Mouse (Mus musculus): ENCODE data around the gene Hes7. TPM values are rescaled to one million over a fixed set of nuclear protein-coding genes. Genes with fewer than 3 reads are reported as not detected.

The Hes7 gene
- total and polyA plus RNA-seq, 3 experiments, result 0.04 TPM; not detected in 2

DNA sequence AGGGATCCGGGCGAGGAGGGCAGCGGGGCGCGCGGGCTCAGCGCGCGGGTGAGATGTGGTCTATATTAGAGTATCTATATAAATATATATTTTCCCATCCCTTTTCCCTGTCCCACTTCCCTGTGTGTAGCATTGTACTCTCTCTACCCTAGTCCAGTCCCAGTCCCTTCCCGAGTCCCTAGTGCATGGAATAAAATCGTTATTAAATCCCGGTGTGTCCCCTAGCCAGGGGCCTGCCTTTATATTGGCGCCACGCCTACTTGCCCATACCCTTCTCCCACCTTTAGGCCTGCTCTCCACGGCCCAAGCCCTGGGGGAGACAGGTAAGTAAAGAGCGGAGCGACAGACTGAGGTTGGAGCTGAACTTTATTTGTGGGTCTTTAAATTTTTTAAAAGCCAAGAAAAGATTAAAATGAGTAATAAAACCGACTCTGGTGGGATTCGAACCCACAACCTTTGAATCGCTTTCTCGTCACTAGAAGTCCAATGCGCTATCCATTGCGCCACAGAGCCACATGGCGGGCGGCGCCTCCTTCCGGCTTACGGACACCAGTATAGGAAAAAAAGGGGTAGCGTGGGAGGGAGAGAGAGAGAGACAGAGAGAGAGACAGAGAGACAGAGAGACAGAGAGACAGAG is 3.0 kb downstream of the Hes7 start (continued):
- TF ChIP-seq MAZ (IDR thresholded peaks at IDR 0.05; ENCODE audit: low read depth, low read length) (peak; percentile 87), ZMIZ1 (IDR thresholded peaks at IDR 0.05; ENCODE audit: low read depth, low read length) (no peak), JUND (conservative IDR thresholded peaks at IDR 0.05; ENCODE audit: low read depth, low read length) (no peak), MAFK (IDR thresholded peaks at IDR 0.05; ENCODE audit: insufficient replicate concordance, low read length) (peak; percentile 95), RAD21 (IDR thresholded peaks at IDR 0.05; ENCODE audit: low read depth, low read length) (no peak), NRF1 (IDR thresholded peaks at IDR 0.05; ENCODE audit: low read depth, low read length) (peak; percentile 53; the same call in 1 of the 2 replicates), MAX (IDR thresholded peaks at IDR 0.05; ENCODE audit: low read length) (no peak; the same call in none of the 2 replicates), ZNF384 (IDR thresholded peaks at IDR 0.05; ENCODE audit: low read depth, low read length) (peak; percentile 65)

DNA sequence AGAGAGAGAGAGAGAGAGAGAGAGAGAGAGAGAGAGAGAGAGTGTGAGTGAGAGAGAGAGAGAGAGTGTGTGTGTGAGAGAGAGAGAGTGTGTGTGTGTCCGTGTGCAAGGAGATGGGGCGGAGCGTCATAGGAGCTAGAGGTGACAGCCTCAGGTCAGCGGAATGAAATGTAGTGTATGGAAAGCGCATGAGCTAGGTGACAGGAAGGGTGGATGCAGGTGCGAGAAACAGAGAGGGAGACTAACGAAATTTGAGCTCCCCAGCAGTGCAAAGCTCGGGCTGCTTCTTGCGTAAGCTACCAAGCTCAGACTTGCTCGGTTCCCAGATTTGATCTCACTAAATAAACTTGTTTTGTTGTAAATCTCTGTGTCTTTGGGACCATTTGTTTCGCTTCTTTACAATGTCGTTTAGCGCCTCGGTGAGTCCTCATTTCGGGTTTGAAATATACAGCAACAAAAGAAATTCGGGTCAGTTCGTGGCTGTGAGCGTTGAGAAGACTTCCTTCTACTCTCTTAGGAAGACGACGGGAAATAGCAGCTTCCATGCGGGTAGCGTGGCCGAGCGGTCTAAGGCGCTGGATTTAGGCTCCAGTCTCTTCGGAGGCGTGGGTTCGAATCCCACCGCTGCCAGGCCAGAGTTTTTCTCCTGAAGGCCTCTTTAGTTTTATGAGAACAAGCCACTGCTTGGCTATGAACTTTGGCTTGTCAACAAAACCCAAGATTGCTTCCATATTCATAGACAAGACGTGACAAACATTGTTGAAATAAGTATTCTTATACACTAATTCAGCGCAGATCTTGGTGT is 3.7 kb downstream of the Hes7 start:
- Histone ChIP-seq H3K27me3 (replicated peaks) (peaks cover 66% of the 10 kb centered on the region), H3K9ac (ENCODE audit: insufficient read depth, low read depth) (peak overlapping the region; percentile 75), H3K4me1 (ENCODE audit: control insufficient read depth in 1 of 2, insufficient read depth in 2 of 2) (peaks cover 3 to 45% of the 10 kb centered on the region in 2 experiments), H3K27ac (ENCODE audit: insufficient read depth, low read depth) (peak overlapping the region; percentile 65), H3K79me2 (replicated peaks; ENCODE audit: control insufficient read depth, extremely low read depth, insufficient read depth, poor library complexity, severe bottlenecking) (no peaks in the 10 kb centered on the region), H3K4me3 (replicated peaks in 1 of 3; ENCODE audit: low read depth in 2 of 3, low read length in 2 of 3, poor library complexity in 1 of 3) (peak overlapping the region; percentile 68 to 97 (median 69)), H3K36me3 (replicated peaks in 1 of 2; ENCODE audit: control insufficient read depth in 1 of 2, insufficient read depth in 1 of 2, low read length in 1 of 2) (no peaks in the 10 kb centered on the region), H3K9me3 (replicated peaks; ENCODE audit: low read length) (no peaks in the 10 kb centered on the region), H3K4me2 (ENCODE audit: insufficient read depth, low read depth, poor library complexity, severe bottlenecking) (peak overlapping the region; percentile 23; the same call in 1 of the 2 replicates)
- in situ Hi-C loops (cut with MboI; ENCODE audit: low pct_ligation_motif_present, low pct_unique_long_range_greater_than_20kb, low sequenced_read_pairs), result no loop called here
- DNase-seq (ENCODE audit: extremely low read depth), result peak; percentile 97
- dilution Hi-C loops (cut with MboI; ENCODE audit: extremely low pct_ligation_motif_present, extremely low pct_unique_long_range_greater_than_20kb, low sequenced_read_pairs), result no loop called here
- TF ChIP-seq MEF2A (IDR thresholded peaks at IDR 0.05; ENCODE audit: borderline replicate concordance, low read depth, low read length) (0 out of 2 replicates have a peak, but pooled peaks have one; percentile 5), HCFC1 (IDR thresholded peaks at IDR 0.05; ENCODE audit: low read depth, low read length) (no peak), SMC3 (IDR thresholded peaks at IDR 0.05; ENCODE audit: low read depth, low read length) (peak; percentile 26; the same call in 1 of the 2 replicates), CHD1 (IDR thresholded peaks at IDR 0.05; ENCODE audit: low read depth, low read length) (no peak), KAT2A (IDR thresholded peaks at IDR 0.05; ENCODE audit: insufficient replicate concordance, low read length) (peak; percentile 70; the same call in 1 of the 2 replicates), RCOR1 (conservative IDR thresholded peaks at IDR 0.05; ENCODE audit: low read depth, low read length) (no peak), MAZ (IDR thresholded peaks at IDR 0.05; ENCODE audit: low read depth, low read length) (no peak), MAFK (IDR thresholded peaks at IDR 0.05; ENCODE audit: insufficient replicate concordance, low read length) (peak; percentile 92), ZNF384 (IDR thresholded peaks at IDR 0.05; ENCODE audit: low read depth, low read length) (peak; percentile 5; the same call in 1 of the 2 replicates), SIN3A (IDR thresholded peaks at IDR 0.05; ENCODE audit: low read length) (peak; percentile 85), ZC3H11A (IDR thresholded peaks at IDR 0.05; ENCODE audit: low read depth, low read length) (no peak), NELFE (IDR thresholded peaks at IDR 0.05; ENCODE audit: low read depth, low read length) (no peak), JUN (IDR thresholded peaks at IDR 0.05; ENCODE audit: insufficient read depth, low read depth, low read length) (no peak), USF2 (conservative IDR thresholded peaks at IDR 0.05; ENCODE audit: low read depth, low read length) (no peak), JUND (conservative IDR thresholded peaks at IDR 0.05; ENCODE audit: low read depth, low read length) (peak; percentile 88), NRF1 (IDR thresholded peaks at IDR 0.05; ENCODE audit: low read depth, low read length) (peak; percentile 69), TCF12 (IDR thresholded peaks at IDR 0.05; ENCODE audit: low read depth, low read length) (no peak), MXI1 (IDR thresholded peaks at IDR 0.05; ENCODE audit: low read depth, low read length) (0 out of 2 replicates have a peak, but pooled peaks have one; percentile 71), ELF1 (IDR thresholded peaks at IDR 0.05; ENCODE audit: low read depth, low read length) (peak; percentile 92), ETS1 (conservative IDR thresholded peaks at IDR 0.05; ENCODE audit: low read depth, low read length) (no peak; the same call in 1 of the 2 replicates), MYC (IDR thresholded peaks at IDR 0.05; ENCODE audit: low read depth, low read length) (no peak), MAX (IDR thresholded peaks at IDR 0.05; ENCODE audit: low read length) (peak; percentile 49; the same call in 1 of the 2 replicates), GABPA (IDR thresholded peaks at IDR 0.05; ENCODE audit: insufficient replicate concordance, low read depth, low read length) (no peak), TBP (conservative IDR thresholded peaks at IDR 0.05; ENCODE audit: low read depth, low read length) (peak; percentile 98), PAX5 (IDR thresholded peaks at IDR 0.05; ENCODE audit: low read length) (no peak), ZKSCAN1 (IDR thresholded peaks at IDR 0.05; ENCODE audit: borderline replicate concordance, low read depth, low read length) (no peak), POLR2A (IDR thresholded peaks at IDR 0.05; ENCODE audit: low read depth, low read length) (0 out of 2 replicates have a peak, but pooled peaks have one; percentile 38), BHLHE40 (IDR thresholded peaks at IDR 0.05; ENCODE audit: low read depth, low read length) (peak; percentile 79), IRF4 (IDR thresholded peaks at IDR 0.05; ENCODE audit: low read depth, low read length) (peak; percentile 1; the same call in 1 of the 2 replicates), UBTF (IDR thresholded peaks at IDR 0.05; ENCODE audit: low read depth, low read length) (no peak), RAD21 (IDR thresholded peaks at IDR 0.05; ENCODE audit: low read depth, low read length) (no peak)
